Comparison of ENCODE assay signal across 8 mouse cellular contexts in the genomic region with DNA sequence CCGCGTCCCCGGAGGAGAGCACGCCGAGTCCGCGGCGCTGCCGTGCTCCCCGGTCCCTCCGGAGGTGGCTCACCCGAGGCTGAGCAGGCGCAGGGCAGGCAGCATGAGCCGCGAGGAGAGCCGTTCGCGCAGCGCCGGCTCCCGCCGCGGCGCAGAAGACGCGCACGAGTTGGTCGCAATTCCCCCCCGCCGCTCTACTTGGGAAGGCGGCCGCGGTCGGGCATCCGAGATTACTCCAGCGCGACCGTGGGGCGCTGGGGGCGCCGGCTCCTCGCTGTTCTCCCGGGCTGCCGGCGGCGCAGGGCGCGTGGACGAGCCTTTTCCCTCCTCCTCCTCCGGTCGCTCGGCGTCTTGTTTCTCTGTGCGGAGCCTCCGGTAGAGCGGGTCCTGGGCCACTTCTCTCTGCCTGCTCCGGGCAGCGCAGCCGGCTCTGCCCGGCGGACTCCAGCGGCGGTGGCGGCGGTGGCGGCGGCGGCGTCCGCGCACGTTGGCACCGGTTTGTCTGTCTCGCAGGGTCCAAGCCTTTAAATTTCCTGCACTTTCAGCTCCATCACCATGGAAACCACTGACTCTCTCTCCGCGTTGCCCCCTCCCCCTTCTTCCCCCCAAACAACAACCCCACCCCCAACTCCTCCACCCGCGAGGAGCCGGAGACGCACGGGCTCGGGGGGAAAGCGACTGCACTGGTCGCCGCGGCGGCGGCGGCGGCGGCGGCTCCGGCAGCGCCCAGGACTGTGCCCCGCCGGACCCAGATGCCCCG. TPM values are rescaled to one million over a fixed set of nuclear protein-coding genes. Genes with fewer than 3 reads are reported as not detected.
A peak's percentile ranks its signal among the peaks of the same experiment; 100 is the strongest.
DNase-seq lines count a peak whose midpoint lies in the region; ATAC-seq and TF ChIP-seq lines count a peak whose summit lies in the region.

A gene (minus strand): TSS at position 277 of the 760 bp plus-strand sequence.

- H3K36me3 ChIP-seq in C2C12 (ENCODE audit: control insufficient read depth, insufficient read depth): no peaks in the 10 kb centered on the region
- no peaks in the 10 kb centered on the region for H3K36me3 ChIP-seq in forebrain, embryonic 12.5 days (replicated peaks)
- H3K36me3 ChIP-seq in hindbrain, embryonic 11.5 days (ENCODE audit: control insufficient read depth, insufficient read depth, low read length): no peaks in the 10 kb centered on the region

- H3K4me3 ChIP-seq in C2C12 (ENCODE audit: insufficient read depth, poor library complexity, severe bottlenecking): peak within 1 kb of the TSS; percentile 11
- peak within 1 kb of the TSS; percentile 73 for H3K4me3 ChIP-seq in forebrain, embryonic 12.5 days (replicated peaks)
- peak within 1 kb of the TSS; percentile 67 for H3K4me3 ChIP-seq in hindbrain, embryonic 11.5 days (ENCODE audit: low read depth, low read length)

- peak; percentile 49 for ATAC-seq in forebrain, embryonic 12.5 days (ENCODE audit: low FRiP score)
- ATAC-seq in hindbrain, embryonic 11.5 days (ENCODE audit: low FRiP score): peak; percentile 22
- ATAC-seq in monocyte, adult 5-6 weeks (replicated peaks; ENCODE audit: insufficient number of reproducible peaks, low FRiP score, low TSS enrichment, poor library complexity, severe bottlenecking): no peak

- peak; percentile 75 for DNase-seq in adrenal gland, adult 2 months
- peak; percentile 81 for DNase-seq in hindbrain, embryonic 11.5 days (ENCODE audit: low spot score)
- peak; percentile 57 to 67 for DNase-seq in layer of hippocampus, postnatal 10 days (ENCODE audit: low spot score in 2 of 2)
- DNase-seq in lung, postnatal 10 days: peak; percentile 54
- DNase-seq in right cerebral cortex, postnatal 4 days: peak; percentile 68

- peaks cover 33% of the 10 kb centered on the region for H3K4me1 ChIP-seq in forebrain, embryonic 12.5 days
- peaks cover 11% of the 10 kb centered on the region; the same call in 1 of the 2 replicates for H3K4me1 ChIP-seq in hindbrain, embryonic 11.5 days (replicated peaks; ENCODE audit: control insufficient read depth, insufficient read depth, low read length)

- peak within 1 kb of the TSS; percentile 87 for H3K4me2 ChIP-seq in forebrain, embryonic 12.5 days
- peak within 1 kb of the TSS; percentile 68 for H3K4me2 ChIP-seq in hindbrain, embryonic 11.5 days (replicated peaks; ENCODE audit: low read depth, low read length)

- under 1% methylated on average over 93 of the region's 97 CpGs for WGBS in forebrain, embryonic 12.5 days
- 1% methylated on average over 69 of the region's 97 CpGs for WGBS in hindbrain, embryonic 11.5 days

- H3K27me3 ChIP-seq in C2C12 (ENCODE audit: control insufficient read depth, insufficient read depth, insufficient read length): peaks cover 18% of the 10 kb centered on the region
- peaks cover 2% of the 10 kb centered on the region; the same call in 1 of the 2 replicates for H3K27me3 ChIP-seq in forebrain, embryonic 12.5 days
- H3K27me3 ChIP-seq in hindbrain, embryonic 11.5 days (ENCODE audit: control insufficient read depth, insufficient read depth, low read length): 0 out of 2 replicates have a peak, but pooled peaks cover 5% of the 10 kb centered on the region

- peak within 1 kb of the TSS; percentile 50 for H3ac ChIP-seq in C2C12 (ENCODE audit: control insufficient read depth, insufficient read length, low read depth)

- TF ChIP-seq CTCF in C2C12 (IDR thresholded peaks at IDR 0.05; ENCODE audit: control insufficient read depth, insufficient read depth, insufficient read length): no peak

- no peaks in the 10 kb centered on the region for H3K79me3 ChIP-seq in C2C12 (ENCODE audit: low read depth)

- H3K9me3 ChIP-seq in forebrain, embryonic 12.5 days: no peaks in the 10 kb centered on the region; the same call in 1 of the 2 replicates
- H3K9me3 ChIP-seq in hindbrain, embryonic 11.5 days (ENCODE audit: control insufficient read depth, low read length): no peaks in the 10 kb centered on the region

- H3K79me2 ChIP-seq in C2C12 (ENCODE audit: control insufficient read depth, insufficient read depth): no peaks in the 10 kb centered on the region

- H3K9ac ChIP-seq in forebrain, embryonic 12.5 days: peak within 1 kb of the TSS; percentile 82
- H3K9ac ChIP-seq in hindbrain, embryonic 11.5 days (ENCODE audit: low read depth, low read length): peak within 1 kb of the TSS; percentile 64

- H3K27ac ChIP-seq in forebrain, embryonic 12.5 days: peak within 1 kb of the TSS; percentile 95
- H3K27ac ChIP-seq in hindbrain, embryonic 11.5 days (ENCODE audit: low read depth, low read length): peak within 1 kb of the TSS; percentile 72

TF ChIP-seq in C2C12, 6 proteins besides CTCF, POLR2A, EP300 and RAD21:
- TF ChIP-seq USF1 (IDR thresholded peaks at IDR 0.05; ENCODE audit: low read depth) (no peak), MAX (IDR thresholded peaks at IDR 0.05) (no peak), MYOD1 (IDR thresholded peaks at IDR 0.05; ENCODE audit: control insufficient read depth, insufficient read length, low read depth) (no peak), FOSL1 (IDR thresholded peaks at IDR 0.05; ENCODE audit: insufficient read depth, low read length, poor library complexity, severe bottlenecking) (no peak), MYOG (IDR thresholded peaks at IDR 0.05; ENCODE audit: control insufficient read depth, extremely low read depth, insufficient read length) (no peak), CEBPB (IDR thresholded peaks at IDR 0.05; ENCODE audit: low read depth) (no peak)

RNA-seq across cellular contexts. Expression of the gene that starts here (rescaled TPM):
- 1.1 TPM for polyA plus RNA-seq in C2C12 (2012; fragmentation: generic; extraction: Trizol)
- under 1 TPM; 0.21 to 0.37 TPM for total RNA-seq in adrenal gland, adult 2 months (2021)
- polyA plus RNA-seq in adrenal gland, adult 2 months (2012; rRNA removed): 1.2 and 2.1 TPM in 2 replicates
- 6.4 TPM in 2 replicates for polyA plus RNA-seq in forebrain, embryonic 12.5 days (2016; fragmentation: Nextera tagmentation; extraction: Ambion mirVana)
- 4.9 and 6.5 TPM in 2 replicates for polyA plus RNA-seq in hindbrain, embryonic 11.5 days (2014; fragmentation: Nextera tagmentation; extraction: Ambion mirVana)
- 1 to 10 TPM; 7.0 to 8.9 TPM for total RNA-seq in layer of hippocampus, postnatal 10 days (2021)
- total RNA-seq in monocyte, adult 5-6 weeks (2017): not detected in 3 replicates

Comparison
In these comparisons a context has a peak if more than half of its experiments do, and no peak if none do; other contexts are left out.
1. H3K4me3 ChIP-seq: peak in every context shown above with its lines; median percentile 73 in forebrain, embryonic 12.5 days; 67 in hindbrain, embryonic 11.5 days; 11 in C2C12.